Mouse (Mus musculus) liver, adult (tissue): Measurements from ENCODE around the gene Tcf7.

Source experiments
- GATA4 ChIP-seq: IDR thresholded peaks from 2 replicates; pipeline ENCODE4 v1.6.1; 2014; ENCODE audit warnings: mild to moderate bottlenecking, low read length; ENCODE audit not compliant: insufficient replicate concordance

The Tcf7 gene

DNA sequence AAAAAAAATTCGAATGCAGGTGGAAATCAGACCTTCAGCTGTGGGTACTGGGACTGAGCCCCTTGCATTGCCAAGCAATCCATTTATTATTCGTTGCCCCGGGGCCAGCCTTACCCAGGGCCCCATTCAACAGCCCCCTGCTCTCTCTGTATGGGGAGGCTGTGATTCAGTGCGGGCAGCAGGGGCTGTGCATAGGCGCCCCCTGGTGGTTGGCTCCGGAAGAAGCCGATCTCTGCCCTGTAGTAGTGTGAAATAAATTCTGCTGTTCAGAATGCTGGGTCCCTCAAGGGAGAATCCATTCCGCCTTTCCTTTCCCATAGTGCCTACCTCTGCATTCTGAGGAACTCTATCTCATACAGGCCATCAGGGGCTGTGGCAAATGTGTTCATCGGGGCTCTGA is 14.5 kb upstream of the Tcf7 start:
- no peak for TF ChIP-seq GATA4

GRCm38 (mm10) chr11:52294103-52294502 is 11.3 kb upstream of the Tcf7 start:
- no peak for TF ChIP-seq GATA4

DNA sequence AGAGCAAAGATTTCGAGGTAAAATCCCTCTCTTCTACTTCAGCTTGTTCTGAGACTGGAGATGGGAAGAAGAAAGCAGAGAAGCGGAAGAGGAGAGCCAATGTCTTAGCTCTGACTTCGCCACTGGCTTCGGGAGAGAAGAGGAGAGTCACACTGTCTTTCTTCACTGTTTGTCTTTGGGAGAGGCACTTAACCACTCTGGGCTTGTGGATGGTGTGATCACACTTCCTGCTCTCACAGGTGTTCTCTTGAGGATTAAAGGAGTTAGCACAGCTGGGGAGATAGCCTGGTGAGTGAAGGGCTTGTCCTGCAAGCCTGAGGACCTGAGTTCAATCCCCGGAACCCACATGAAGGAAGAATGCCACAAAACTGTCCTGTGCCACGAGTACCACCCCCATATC is 10.1 kb upstream of the Tcf7 start:
- no peak for TF ChIP-seq GATA4

- TF ChIP-seq GATA4: no peak
These were observed 9.5 kb upstream of the Tcf7 start for GRCm38 (mm10) chr11:52292346-52292745.

DNA sequence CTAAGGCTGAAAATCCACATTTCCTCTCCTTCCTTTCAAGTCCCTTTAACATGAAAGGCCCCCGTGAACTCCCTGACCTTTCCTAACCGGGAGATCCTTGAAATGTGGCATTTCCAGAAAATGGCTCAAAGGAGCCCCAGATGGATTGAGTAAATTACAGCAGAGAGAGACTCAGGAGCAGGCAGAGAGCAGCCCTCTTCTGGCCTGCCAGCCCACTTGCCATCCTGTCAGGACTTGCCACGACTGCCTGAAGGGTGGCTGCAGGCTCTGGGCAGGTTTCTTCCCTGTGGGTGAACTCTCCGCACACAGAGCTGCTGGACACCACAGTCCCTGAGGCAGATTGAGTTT is 4.1 kb upstream of the Tcf7 start:
- TF ChIP-seq GATA4: no peak

GRCm38 (mm10) chr11:52286301-52286957 is 3.6 kb upstream of the Tcf7 start:
- no peak for TF ChIP-seq GATA4

DNA sequence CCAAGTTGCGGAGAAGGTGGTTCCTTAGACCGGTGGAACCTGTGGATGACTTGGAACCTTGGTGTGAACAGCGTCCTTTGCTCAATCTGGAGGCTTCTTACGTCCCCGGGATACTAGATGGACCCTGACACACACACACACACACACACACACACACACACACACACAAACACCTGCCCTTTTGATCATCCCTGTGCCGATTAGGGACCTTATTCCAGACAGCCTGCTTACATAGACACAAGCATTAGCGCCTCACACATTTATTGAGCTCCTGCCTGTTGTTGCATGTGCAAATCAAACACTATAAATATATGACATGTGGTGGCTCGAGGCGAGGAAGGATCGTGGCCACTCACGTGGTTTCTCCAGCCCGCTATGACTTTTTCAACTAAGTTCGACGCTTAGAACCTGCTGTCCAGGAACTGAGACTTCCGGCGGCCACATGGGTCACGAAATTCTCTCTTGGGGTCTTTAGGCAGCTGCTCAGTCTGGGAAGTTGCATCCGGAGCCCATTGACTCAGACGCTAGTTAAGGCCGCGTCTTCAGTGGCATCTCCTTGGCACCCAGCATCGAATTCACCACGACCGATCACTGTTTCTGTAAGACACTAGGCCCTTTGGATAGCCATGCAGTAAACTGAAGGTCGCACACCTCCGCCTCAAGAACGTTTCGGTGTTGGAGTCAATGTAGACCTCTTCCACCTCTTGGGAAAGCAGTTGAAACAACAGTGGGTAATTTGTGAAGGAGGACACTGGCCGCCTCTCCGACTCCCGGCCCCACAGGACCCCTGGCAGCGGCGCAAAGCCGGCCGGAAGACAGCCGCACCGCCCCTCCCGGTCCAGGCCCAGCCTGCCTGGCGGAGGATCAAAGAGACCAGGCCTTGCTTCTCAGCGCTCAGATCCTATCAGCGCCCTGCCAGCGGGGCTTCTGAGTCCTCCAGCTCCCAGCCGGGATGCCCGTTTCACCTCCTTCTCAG is 1.1 kb upstream of the Tcf7 start:
- no peak for TF ChIP-seq GATA4

DNA sequence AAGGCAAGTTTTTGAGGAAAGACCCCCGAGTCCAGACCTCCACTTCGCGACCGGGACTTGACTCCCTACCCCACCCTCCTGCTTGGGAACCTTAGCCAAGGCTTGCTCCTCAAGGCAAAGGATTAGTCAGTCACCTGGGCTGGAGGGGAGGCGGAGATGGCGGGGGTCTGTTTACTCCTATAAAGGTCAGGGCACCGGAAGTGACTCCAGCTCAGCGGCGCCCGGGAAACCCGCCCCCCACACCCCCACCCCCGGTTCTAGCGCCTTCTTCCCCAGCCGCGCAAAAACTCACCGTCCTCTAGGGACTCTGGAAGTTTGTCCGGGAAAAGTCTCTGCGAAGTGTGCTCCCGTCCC is 417 bp downstream of the Tcf7 start:
- no peak for TF ChIP-seq GATA4

DNA sequence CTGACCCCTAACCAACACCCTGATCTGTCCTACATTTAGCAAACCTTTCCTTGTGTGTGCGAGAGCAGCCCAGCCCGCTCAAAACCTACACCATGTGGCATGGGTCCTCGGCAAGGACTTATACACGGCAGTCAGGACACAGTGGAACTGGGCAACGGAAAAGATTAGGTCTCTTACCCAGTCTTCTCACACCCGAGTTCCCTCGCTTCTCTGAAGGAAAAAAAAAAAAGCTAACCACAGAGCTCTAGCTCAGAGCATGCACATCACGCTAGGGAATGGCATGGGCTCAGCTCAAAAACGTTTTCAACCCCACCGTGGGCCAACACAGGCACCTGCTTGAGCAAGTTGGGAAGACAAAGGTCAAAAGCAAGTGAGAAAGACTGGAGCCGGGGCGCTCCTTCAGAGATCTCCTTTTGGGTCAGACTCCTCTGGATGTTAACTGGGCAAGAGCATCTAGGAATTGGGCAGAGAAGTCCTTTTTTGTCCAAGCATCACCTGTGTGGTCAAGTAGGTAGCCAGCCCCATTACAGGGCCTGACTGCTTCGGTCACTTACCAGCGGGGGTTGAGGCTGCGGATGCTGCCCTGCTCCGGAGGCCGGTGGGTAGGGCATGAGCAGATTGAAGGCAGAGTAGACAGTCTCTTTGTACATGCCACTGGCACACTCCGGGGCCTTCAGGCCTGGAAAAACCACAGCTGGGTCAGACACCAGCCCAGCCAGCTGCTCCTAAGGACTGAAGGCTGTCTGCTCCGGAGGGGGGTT is 1.1 kb downstream of the Tcf7 start:
- no peak for TF ChIP-seq GATA4

DNA sequence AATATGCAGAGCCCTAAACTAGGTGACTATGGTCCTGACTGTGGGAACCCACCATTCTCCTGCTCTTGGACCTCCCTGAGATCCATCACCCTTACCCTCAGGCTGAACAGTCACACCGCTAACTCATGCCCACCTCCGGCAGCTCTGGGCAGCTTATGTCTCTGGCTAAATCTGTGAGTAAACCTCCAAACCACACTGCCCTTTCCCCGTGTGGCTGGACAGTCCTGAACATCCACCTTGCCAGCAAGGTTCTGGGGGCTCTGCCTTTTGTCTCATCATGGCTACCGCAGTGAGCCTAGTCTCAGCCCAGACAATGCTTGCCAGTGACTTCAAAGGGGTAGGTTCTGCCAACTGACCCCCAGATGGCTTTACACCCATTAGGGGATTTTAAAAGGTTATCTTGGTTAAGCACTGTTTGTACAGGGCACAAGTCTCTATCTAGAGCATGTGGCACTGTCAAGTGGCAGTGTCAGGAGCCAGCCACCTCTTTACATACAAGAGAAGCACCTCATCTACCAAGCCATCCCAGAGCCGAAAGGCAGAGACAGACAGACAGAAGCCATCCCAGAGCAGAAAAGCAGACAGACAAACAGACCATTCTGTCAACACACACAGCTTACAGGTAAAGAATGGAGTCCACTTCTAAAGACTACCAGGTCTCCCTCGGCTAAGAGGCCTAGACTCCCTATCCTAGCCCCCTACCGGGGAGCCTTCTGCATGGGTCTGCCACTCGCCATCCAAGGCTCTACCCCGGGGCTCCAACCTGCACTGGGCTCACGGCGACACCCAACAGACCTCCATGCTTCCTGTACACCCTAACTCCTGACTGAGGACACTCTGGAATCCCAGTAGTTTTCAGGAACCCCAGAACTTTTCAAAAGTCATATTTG is 2.0 kb downstream of the Tcf7 start:
- no peak for TF ChIP-seq GATA4

DNA sequence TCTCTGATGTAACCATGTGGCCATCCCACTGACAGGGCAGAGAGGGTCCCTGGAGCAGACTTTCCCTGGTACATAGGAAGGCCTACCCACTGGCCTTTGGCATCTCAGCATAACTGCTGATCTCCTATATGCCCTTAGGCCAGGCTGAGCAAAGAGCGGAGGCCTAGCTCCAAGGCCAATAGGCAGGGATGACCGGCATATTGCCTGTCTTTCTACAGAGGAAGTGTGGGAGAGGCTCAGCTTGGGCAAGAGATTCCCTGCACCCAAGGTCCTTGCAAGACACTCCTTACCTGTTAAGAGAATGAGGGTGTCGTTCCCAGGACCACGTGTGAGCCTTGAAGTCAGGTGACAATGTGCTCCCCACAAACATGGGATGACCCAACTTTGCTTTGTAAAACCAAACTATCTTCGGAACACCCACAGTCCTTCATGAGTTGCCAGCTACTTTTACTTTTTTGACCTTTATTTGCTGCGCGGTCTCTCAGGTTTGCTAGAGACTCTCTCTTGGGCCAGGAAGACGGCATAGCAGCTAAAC is 3.1 kb downstream of the Tcf7 start:
- no peak for TF ChIP-seq GATA4

DNA sequence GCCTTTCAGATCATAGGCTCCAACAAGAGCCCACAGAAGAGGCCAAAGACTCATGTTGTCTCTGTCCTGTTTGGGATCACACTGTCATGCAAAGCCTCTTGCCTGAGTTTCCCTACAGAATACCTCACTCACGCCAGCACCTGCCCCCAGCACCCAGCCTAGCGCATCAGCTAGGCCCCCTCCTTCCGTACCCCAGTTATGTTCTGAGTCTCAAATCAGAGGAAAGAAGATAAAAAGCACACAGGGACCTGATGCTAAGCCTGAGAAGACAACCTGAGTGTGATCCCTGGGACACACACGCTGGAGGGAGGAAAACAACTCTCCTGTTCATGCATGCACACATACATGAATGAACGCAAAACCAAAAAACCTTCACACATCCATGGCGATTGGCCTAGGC is 3.8 kb downstream of the Tcf7 start:
- TF ChIP-seq GATA4: no peak

GRCm38 (mm10) chr11:52278164-52278563 is 4.7 kb downstream of the Tcf7 start:
- no peak for TF ChIP-seq GATA4

DNA sequence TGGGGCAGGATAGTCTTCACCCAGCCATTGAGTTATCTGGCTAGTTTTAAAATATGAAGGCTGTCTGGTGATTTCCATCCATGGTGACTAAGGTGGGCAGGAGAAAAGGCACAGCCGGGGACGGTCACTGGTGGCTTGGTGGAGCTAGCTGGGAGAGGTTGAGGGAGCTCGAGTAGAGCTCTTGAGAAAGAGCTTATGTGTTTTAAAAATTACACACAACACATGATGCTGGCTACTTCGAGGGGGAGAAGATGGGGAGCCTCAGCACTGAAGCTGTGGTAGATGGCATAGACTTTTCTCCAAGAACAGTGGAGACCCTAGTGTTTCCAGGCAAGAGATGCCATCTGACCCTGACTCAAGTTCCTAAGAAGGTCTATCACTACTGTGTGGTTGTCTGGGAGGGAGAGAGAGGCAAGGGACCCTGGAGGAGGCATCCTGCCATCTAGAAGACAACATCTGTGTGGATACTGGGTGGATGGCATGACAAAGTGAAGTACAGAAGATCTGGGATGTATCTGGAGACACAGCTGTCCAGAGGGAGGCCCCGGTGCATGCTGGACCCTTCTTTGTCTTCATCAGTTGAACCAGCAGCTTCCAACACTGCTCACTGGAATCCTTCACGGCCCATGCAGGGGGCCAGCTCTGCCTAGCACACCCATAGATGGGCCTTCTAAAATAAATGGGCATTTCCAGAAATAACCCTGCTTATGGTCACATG is 5.2 kb downstream of the Tcf7 start:
- no peak for TF ChIP-seq GATA4
